Mouse (Mus musculus): ENCODE data around the gene CN725425. TPM values are rescaled to one million over a fixed set of nuclear protein-coding genes. Genes with fewer than 3 reads are reported as not detected.

Gene CN725425
- not detected for total RNA-seq (2021)
- long read RNA-seq, experiment 1 = 0 reads
- long read RNA-seq, experiment 2 = 0 reads

DNA sequence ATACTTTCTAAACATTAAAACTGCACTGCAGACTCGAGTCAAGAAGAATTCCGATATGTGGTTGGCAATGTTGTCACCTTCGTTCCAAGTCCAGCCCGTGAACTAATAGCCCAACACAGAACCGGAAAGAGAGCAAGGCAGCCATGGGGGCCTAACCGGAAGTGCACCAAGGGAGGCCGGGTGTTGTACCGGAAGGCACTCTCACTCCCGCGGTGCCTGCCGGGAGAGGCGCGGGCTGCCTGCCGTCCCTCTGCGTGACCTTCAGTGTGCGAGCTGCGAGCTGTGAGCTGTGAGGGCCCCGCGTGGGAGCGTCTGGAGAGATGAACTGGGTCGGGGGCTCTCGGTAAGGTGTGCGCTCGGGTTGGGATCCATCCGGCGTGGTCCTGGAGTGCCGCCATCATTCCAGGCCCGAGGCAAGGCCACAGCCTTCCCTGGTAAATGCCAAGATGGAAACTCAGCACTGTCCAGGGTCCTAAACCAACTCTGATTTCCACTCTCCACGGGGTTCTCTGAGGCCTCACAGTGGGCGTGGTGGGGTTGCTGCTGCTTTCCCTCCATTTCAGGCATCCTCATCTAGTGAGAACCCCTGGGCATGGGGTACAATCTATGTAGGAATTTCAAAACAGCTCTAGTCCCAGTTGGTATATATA, at the start of gene CN725425:
CN725425 (plus strand) TSS at position 239 of the 650 bp plus-strand sequence.
- Histone ChIP-seq H3K27ac (no peak within 1 kb of the TSS), H3K4me3 (no peak within 1 kb of the TSS)
- no peak for TF ChIP-seq CTCF (IDR thresholded peaks at IDR 0.05)
- DNase-seq = no peak
- intact Hi-C loops (cut with DNase I) = no loop called here

DNA sequence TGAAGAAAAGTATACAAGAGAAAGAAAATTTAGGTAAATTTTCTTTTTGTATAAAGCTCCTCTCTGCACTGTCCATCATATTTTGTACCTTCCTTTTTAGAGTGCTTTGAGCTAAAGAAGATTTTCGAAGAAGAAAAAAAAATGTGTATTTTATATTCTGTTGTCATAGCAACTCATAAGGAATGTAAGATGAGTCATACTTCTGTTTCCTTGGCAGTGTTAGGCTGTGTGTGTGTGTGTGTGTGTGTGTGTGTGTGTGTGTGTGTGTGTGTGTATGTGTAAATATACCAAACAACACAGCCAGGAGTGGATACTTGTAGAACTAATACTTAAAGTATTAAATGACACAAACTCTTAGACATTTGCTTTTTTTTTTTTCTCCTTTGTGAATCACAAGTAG, 46.7 kb upstream of the CN725425 start:
- DNase-seq = no peak
- Histone ChIP-seq H3K4me3 (no peak overlapping the region), H3K27ac (peak overlapping the region; percentile 90)
- no peak for TF ChIP-seq CTCF (IDR thresholded peaks at IDR 0.05)
- intact Hi-C loops (cut with DNase I) = loop anchor here (5.0 kb wide), 2 partner anchors 40 to 100 kb away; partner anchors contain the start of gene Abcd2

DNA sequence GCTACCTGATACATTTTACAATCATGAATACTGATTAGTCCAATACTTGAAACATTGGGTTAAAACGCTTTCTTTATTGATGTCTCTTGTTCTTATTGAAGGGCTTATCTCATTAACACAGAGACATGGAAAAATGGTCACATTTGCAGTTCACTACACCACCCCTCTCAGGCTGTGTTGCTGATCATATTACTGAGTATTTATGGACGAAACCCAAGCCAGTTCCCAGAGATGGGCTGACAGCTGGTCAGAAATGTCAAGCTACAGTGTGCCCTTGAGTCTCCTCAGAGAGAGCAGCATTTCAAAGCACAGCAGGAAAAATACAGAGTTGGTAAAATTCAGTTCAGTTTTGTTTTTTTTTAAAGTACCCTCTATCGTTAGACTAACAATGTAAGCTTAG, 46.0 kb upstream of the CN725425 start:
- peak; percentile 47 for DNase-seq

DNA sequence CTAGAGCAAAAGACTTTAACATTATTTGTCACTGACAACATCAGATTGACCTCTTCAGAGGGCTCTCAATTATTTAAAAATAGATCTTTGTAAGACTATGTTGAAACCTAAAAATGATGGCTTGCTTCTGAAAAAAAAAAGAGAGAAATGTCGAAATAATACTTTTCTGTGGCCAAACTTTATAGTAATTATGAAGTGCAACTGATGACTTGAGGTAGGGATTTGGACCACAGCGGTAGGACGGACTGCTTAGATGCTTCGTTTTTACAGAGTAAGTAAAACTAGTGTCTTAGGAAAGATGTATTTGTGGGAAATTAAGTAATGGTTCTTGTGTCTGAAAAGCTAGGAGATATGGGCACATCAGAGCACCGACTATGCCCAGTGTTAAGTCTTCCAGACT, 38.1 kb upstream of the CN725425 start:
- intact Hi-C loops (cut with DNase I) = loop anchor here (10.0 kb wide), 1 partner anchor 144 kb away; no protein-coding TSS in a partner anchor
- no peak for DNase-seq
- TF ChIP-seq CTCF (IDR thresholded peaks at IDR 0.05) = no peak
- no peak overlapping the region for H3K4me3 ChIP-seq
- no peak overlapping the region for H3K27ac ChIP-seq

More for the DNA sequence above, 46.0 kb upstream of the CN725425 start:
- Histone ChIP-seq H3K4me3 (peak overlapping the region; percentile 24), H3K27ac (peak overlapping the region; percentile 90)
- intact Hi-C loops (cut with DNase I) = loop anchor here (5.0 kb wide), 2 partner anchors 39 to 101 kb away; partner anchors contain the start of gene Abcd2
- TF ChIP-seq CTCF (IDR thresholded peaks at IDR 0.05) = no peak

DNA sequence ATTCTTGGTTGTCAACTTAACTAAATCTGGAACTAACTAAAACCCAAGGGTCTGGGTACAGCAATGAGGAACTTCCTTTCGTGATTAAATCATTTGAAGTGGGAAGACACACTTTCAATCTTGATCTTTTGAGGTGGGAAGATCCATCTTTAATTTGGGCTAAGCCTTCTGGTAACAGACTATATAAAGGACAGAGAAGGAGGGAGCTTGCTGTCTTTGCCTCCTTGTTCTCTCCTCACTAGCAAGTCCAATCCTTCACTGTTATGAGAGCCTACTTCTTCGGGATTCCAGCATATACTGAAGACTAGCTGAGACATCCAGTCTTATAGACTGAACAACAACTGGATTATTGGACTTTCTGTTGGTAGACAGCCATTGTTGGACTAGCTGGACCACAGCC, 35.8 kb upstream of the CN725425 start:
- no peak overlapping the region for H3K4me3 ChIP-seq
- no peak for TF ChIP-seq CTCF (IDR thresholded peaks at IDR 0.05)
- DNase-seq = no peak
- H3K27ac ChIP-seq = no peak overlapping the region
- intact Hi-C loops (cut with DNase I) = loop anchor here (10.0 kb wide), 1 partner anchor 141 kb away; no protein-coding TSS in a partner anchor

DNA sequence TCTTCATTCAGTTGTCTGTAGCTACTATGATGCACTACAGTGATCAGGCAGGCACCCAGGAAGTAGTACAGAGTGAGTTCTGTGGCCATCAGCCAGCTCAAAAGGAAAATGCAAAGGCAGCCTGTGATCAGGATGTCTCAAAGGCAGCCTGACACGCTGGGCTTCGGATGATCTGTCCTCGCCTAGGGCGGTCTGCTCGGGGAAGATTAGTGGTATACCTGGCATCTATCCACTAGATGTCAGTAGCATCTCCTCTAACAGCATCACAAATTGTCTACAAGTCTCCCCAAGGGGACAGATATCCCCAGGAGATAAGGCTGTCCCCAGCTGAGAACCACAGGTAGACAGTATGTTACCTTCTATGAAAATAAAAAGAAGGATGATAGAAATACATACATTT, 34.3 kb upstream of the CN725425 start:
- peak; percentile 41 for TF ChIP-seq CTCF (IDR thresholded peaks at IDR 0.05)
- no peak for DNase-seq
- H3K27ac ChIP-seq = no peak overlapping the region
- intact Hi-C loops (cut with DNase I) = loop anchor here (10.0 kb wide), 1 partner anchor 140 kb away; no protein-coding TSS in a partner anchor
- H3K4me3 ChIP-seq = no peak overlapping the region

DNA sequence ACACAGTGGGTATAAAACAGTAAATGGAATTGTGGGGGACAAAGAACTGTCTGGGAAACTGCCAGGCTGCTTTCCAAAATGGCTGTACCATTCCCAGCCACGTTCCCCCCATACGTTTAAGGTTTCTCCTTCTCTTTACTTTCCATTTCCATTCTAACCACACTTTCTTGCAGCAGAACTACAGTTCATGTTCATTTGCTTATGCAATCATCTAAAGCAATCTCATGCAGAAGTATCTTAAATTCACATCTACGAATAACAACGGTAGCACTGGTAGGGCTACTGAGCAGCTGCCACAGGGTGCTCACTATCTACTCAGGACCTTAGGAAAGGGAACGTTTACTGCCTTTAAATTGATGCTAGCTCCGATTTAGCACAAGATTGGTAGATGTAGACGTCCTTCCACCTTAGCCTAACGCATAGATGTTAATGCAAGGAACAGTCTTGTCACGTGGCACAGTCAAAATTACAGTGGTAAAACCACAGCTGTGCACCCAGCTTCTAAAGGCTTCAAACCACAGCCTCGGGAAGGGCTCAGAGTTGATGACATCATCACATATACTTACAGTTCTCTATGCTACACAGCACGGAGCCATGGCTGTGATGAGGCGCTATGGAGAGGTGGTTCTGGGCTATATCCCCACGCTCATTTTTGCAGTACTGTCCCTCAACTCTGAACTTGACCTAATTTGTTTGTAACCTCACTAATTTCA, 31.3 kb upstream of the CN725425 start:
- DNase-seq = no peak
- intact Hi-C loops (cut with DNase I) = loop anchor here (10.0 kb wide), 1 partner anchor 137 kb away; no protein-coding TSS in a partner anchor
- no peak for TF ChIP-seq CTCF (IDR thresholded peaks at IDR 0.05)
- H3K4me3 ChIP-seq = no peak overlapping the region
- no peak overlapping the region for H3K27ac ChIP-seq

DNA sequence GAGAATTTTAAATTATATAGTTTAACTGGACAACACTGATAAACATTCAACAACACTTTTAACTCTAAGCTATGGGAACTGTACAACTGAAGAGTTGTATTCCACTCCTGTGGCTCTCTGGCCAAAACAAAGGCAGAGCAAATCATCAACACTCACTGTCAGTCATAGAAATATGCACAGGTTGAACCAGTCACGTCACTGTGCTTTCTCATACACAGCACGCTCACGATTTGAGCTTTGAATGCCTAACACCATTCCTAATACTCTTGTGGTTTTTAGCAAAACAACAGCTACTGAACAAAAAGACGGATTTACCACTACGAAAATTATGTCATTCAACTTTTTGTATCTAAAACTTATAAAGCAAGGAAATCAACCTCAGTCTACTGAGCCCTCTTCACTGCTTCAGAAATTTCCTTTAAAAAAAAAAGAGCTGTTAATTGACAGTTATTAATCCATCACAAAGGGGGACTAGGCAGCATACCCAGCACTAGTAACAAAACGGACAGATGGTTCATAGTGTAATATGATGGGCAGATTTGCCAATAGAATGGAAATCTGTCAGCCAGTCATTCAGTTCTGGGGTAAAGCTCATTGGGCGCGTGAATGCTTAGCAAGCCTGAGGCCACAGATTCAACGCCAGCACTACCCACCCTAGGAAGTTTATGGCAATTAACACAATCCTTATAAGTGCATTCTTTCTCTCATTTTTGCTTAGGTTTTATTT, 28.5 kb upstream of the CN725425 start:
- TF ChIP-seq CTCF (IDR thresholded peaks at IDR 0.05) = no peak
- no peak overlapping the region for H3K4me3 ChIP-seq
- DNase-seq = no peak
- intact Hi-C loops (cut with DNase I) = no loop called here
- no peak overlapping the region for H3K27ac ChIP-seq

DNA sequence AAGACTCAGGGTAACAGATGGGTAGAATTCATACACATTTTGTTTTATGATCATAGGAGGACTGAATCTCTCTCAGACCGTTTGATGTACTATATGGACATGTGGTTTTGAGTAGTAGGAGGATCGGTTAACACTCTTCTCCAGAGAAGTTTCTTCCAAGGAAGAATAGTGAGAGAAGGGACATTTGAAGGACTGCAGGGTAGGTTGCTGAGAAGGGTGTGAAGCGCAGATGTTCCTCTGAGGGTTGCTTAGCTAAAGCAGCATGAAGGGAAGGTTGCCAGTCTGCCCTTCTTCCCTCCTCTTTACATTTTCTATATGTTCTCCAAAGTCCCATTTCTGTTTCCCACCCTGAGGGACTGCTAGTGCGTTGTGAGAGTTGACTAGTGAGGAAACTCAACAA, 28.0 kb upstream of the CN725425 start:
- H3K27ac ChIP-seq = peak overlapping the region; percentile 72
- H3K4me3 ChIP-seq = no peak overlapping the region
- intact Hi-C loops (cut with DNase I) = no loop called here
- TF ChIP-seq CTCF (IDR thresholded peaks at IDR 0.05) = no peak
- DNase-seq = no peak

DNA sequence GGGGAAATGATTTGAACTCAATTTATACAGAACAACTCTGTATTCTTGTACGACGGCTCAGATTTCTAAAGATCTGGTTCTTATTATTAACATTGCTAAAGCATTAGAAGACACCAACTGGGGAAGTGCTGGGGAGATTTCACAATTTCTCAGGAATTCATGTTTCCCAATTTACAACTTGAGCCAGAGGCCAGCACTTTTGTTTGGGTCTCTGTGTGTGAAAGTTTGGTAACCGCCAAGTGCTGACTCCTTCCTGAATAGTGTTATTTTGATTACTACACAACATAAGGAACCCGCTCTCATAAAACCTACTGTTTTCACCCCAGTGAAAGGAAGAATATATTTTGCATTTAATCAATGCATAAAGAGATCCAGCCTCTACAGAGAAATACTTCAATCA, 27.1 kb upstream of the CN725425 start:
- Histone ChIP-seq H3K4me3 (no peak overlapping the region), H3K27ac (peak overlapping the region; percentile 72)
- intact Hi-C loops (cut with DNase I) = no loop called here
- no peak for TF ChIP-seq CTCF (IDR thresholded peaks at IDR 0.05)
- no peak for DNase-seq

DNA sequence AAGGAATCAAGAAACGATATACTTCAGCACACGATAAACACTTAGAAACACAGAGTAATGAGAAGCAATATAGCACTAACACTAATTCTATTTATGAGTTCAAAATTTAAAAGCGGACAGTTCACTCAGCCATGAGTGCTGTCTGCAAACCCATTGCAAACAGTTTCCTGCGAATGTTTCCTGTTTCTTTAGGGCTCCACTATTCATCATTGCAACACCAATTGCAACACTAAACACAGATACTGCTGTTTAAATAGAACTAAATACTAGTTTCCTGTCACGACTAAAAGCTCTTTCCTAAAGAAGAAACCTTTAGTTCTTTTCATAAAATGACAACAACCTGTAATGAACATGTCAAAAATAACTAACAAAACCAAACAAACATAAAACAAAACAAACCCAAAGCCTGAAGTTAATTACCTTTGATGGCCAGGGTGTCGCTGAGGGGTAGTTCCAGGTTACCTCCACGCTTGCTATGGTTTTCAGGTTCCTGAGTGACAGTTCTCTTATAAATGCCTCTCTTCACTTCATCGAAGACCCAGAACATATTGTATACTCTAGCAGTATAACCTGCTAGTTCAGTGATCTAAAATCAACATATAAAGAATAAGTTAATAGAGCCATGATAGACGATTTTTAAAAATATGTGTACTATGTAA, 20.5 kb upstream of the CN725425 start:
- H3K4me3 ChIP-seq = no peak overlapping the region
- no peak overlapping the region for H3K27ac ChIP-seq
- intact Hi-C loops (cut with DNase I) = no loop called here
- TF ChIP-seq CTCF (IDR thresholded peaks at IDR 0.05) = no peak
- no peak for DNase-seq

DNA sequence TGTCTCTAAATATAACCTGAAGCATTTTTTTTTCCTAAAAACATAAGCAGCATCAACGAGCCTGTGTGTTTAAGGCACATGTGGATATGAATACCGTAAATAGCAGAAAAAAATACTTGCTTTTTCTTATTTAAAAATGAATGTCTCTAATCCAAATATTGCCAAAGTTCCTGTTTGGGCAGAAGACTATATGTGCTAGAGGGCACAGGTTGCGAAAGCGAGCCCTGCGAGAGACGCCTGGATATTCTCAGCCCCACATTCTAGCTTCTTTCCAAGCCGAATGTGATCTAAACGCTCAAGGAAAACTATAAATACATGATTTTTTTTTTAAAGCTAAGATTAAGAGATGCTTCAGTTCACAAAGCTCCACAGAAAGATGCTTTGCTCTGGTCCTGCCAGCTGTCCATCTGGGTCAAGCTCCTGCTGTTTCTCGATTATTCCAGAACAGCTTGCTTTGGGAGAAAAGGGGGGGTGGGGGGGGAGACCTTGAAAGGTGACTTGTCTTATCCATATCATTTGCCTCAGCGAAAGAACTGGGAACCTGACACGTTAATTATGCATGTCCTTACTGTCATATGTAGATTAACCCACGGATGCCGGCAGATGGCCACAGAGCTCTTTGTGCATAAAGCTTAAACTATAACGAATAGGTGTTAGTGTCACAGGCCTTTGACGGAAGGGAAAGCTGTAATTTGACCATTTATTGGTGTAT, 19.2 kb upstream of the CN725425 start:
- intact Hi-C loops (cut with DNase I) = no loop called here
- TF ChIP-seq CTCF (IDR thresholded peaks at IDR 0.05) = no peak
- H3K4me3 ChIP-seq = no peak overlapping the region
- H3K27ac ChIP-seq = no peak overlapping the region
- DNase-seq = no peak
